Mouse (Mus musculus): ENCODE measurements at regions not wholly inside any gene's neighbourhood (a gene's known extent, or its start where the extent isn't known, plus 50 kb on each side); places are given as distances from the start of the nearest gene placed in this dataset.

DNA sequence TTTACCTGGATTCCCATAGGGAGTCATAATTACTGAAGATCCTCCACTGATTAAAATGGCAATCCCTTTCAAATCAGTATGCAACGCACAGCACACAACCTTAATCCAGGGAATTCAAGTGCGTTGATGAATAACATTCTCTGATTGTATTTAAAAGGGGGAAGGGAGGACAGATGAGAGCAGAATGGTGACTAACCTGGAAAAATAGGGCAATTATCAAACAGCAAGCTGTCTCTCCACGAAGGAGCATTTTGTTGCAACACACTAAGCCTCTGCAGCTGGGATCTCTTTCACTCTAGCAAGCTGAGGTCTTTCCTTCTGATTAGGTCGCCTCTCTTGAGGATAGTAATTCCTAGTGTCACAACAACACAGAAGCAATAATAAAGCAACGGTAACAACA lies 501.5 kb downstream of the Tusc1 start:
- DNase-seq (ENCODE audit: low spot score) = peak; percentile 2

DNA sequence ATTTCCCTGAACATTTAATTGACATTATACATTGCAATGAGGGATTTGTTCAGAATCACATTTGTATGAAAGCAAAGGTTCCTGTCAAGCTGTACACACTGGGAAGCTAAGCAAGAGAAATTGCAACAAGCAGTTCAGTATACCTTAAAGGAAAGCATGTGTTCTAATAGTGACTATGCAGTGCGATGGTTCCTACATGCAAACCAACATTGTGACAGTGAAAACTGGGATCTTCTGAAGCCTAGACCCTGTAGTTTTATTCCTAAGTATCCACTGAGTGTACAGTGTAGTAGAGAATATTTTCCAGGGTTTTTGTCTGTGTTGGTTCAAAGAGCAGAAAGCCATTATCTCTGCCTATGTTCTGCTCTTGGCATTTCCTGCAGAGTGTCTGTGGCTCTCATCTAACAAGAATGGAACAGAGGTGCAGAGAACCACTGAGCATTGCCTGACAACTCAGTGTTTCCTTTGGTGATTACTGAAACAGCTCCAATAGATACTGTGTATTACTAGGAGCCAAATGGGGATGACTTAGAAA lies 504.1 kb downstream of the Tusc1 start:
- no peak for DNase-seq (ENCODE audit: low spot score)

DNA sequence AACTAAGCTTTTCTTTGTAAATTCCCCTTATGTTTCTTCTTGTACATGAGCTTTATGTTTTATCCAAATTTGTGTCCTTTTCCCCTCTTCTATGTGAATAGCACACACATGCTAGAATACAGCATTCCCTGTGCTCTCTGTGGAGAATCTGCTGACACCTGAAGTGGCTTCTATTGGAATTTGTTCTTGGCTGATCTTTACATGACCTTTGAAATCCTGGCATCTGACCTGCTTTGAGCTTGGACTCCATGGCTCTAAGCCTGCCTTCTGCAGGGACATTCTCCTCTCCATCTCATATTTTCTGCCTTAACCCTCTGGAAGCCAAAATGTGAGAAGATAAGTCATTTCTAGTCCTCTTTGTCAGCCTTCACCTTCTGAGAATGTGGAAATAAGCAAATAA lies 507.5 kb downstream of the Tusc1 start:
- peak; percentile 7 for DNase-seq (ENCODE audit: low spot score)

DNA sequence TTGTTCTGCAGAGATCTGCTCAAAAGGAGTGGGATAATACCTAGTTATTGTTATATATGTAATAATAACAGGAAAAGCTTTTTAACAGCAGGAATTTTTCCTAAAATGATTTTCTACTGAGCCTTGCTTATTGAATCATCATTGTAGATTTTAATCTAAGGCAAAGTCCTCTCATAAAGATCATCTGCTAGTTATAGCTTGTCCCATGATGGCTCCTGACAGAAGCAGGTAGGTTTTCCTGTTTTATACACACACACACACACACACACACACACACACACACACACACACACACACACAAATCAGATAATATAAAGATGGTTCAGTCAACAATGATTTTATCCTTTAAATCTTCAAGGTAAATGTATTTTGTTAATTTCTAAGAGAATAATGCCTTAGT lies 507.9 kb downstream of the Tusc1 start:
- DNase-seq (ENCODE audit: low spot score) = no peak

DNA sequence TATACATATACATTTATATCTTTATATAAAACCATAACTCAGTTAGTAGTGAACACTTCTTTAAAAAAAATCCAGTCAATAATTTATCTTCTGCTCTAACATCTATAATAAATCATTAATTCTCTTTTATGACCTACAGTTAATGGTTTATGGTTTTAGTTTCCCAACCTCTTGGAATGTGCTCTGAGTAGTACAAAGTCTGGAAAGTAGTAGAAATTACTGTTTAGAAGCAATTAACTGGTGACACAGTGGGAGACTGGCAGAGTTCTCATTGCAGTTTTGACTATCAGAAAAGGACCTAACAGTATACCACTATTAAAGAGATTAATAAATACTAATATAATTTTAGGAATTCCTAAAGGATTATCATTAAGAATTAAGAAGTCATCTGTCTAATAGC lies 508.3 kb downstream of the Tusc1 start:
- DNase-seq (ENCODE audit: low spot score) = no peak

DNA sequence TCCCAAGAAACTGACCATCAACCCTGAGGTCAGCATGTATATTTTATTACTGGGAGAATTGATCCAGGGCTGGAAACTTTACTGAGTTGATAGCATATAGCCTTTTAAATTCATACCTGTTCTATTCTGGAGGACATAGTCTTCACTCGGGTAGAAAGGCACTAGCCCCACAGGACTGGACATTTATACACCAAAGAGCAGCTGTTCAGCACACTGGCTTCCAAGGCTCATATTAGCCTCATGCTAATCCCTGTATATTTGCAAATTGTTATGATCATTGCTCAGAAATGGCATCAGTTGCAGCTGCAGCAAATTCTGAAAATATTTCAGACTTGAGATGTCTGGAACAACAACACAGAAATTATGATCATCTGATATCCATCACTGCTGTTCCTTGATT lies 547.2 kb downstream of the Tusc1 start:
- DNase-seq (ENCODE audit: low spot score) = peak; percentile 10

DNA sequence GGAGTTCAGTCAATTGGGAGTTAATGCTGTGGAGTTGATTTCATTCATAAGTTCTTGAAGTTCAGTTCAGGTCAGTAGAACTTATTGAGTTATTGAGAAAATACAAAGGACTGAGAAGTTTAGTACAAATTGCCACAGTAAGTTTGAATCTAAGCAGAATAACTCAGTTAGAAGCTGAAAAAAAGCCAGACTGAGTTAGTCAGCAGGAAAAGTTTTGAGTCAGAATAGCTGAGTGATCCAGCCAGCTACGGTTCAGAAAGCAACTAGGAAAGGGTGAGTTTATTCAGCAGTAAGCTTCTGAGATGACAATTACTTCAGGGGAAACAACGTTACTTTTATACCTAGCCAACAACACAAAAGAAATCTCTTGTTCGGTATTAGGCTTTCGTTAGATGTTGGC lies 557.2 kb downstream of the Tusc1 start:
- no peak for DNase-seq (ENCODE audit: low spot score)

DNA sequence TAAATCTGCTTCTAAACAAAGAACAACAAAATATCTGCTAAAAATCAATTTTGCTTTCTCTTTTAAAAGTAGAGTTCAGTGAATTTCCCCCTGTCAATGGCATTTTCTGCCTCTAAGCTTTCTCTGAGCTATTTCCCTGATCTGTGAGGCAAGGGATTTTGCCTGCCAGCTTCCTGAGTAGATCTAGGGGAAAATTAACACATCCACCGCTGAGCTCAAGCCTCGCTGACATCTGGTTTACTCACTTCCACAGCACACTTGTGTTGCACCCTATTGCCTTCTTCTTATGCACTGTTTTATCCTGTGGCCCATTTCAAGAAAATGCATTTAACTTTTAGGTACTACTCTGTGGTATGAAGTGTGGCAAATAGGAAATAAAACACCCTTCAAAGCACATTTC lies 556.5 kb upstream of the Gm12666 start:
- no peak for DNase-seq (ENCODE audit: low spot score)

DNA sequence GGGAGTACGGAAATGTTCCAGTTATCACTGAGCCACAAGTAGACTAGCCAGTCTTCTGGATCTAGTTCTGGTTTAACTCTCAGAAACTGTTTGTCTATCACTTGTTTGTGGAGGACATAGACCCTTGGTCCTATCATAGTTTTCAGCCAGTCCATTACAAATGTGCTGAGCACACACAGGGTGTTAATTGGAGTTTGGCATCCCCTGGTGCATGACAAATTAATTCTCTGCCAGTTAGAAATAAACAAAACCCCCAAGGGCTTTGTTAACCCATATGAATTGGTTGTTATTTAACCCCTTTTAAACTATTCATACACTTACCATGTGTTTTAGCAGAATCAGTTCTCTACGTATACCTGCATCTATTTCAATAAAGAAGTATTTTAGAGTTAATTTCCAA lies 554.7 kb upstream of the Gm12666 start:
- DNase-seq (ENCODE audit: low spot score) = no peak

DNA sequence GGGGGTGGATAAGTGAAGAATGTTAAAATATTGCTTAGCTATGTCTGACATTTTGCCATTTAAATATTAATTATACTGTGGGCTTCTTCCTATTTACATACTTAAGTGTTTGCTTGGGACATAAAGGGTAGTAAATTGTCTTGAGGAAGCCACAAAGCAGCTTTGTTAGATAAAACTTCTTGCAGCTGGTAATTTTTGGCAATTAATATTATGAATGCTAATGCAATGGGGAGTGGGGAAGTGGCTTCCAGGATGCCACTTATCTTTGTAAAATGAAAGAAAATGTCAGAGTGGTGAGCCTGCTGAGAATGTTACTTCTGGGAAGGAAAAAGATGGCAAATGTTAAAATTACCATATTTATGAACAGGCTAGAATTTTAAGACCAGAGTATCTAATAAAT lies 511.2 kb upstream of the Gm12666 start:
- DNase-seq (ENCODE audit: low spot score) = no peak
